Mouse (Mus musculus) cerebellum, postnatal 36 days (tissue): ENCODE results near the gene Lcp2.

ENCODE experiments used
- DNase-seq, 2 experiments: peaks; one replicate each; pipeline ENCODE4 v3.0.0; 2021 to 2022; ENCODE audit warnings: mixed read lengths in 2 of 2

Gene Lcp2

DNA sequence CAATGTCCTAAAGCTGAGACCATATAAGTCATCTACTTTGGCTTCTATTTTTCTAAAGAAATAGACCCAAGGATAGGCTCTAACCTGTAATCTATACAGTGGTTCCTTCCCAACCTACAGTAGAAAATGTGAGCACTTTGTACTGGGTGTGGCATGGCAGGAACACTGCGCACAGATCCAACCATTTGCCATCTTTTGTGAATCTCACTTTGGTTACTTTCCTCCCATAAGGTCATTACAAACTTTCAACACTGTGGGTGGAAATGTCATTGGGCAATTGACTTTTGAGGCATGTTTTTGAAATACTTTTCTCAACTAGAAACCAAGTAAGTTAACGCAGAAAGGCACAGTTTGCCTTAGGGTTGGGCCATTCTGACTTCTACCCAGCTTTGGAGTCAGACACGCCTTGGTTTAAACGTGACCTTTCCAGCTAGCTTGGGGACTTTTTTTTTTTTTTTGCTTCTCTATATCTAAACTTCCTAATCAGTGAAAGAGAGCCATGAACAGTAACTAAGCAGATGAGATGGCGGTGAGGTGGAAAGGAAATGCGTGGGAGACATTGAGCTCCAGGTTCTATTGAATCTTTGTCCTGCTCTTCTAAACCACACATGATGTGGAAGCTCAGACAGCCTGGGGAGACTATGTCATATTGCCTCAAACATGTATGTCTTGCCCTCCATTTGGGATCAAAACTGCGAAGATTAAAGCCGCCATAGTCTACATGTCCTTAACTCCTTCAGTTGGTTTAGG lies 1.8 kb downstream of the Lcp2 start:
- no peak for DNase-seq

DNA sequence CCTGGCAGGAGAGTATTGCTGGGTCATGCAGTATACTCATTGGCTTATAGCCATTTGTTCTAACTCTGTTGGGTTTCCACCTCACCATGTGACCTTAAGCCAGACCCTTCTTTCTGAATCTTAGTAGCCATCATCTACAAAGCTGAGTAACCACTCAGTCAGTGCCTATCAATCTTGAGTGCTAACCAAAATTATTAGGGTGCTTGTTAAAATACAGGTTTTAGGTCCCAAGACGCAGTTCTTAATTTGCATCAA lies 2.3 kb downstream of the Lcp2 start:
- no peak for DNase-seq

DNA sequence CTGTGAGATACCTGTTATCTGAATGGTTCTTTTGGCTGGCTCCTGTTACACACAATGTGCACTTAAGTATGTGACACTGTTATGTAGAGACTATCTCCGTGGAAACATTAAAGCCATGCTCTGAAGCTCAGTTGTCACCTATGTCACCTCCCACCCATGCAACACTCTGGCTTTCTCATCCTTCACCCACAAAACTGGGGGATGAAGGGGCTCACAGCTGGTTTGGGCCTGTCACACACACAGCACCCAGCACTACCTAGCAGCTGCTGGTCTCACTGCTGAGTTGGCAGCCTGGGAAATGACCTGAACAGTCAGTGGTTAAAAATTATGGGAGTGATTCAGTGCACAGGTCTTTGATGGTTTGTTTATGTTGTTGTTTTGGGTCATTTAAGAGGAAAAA lies 3.3 kb downstream of the Lcp2 start:
- DNase-seq: no peak

- no peak for DNase-seq
Measured at GRCm38 (mm10) chr11:34050643-34051042, 3.9 kb downstream of the Lcp2 start.

DNA sequence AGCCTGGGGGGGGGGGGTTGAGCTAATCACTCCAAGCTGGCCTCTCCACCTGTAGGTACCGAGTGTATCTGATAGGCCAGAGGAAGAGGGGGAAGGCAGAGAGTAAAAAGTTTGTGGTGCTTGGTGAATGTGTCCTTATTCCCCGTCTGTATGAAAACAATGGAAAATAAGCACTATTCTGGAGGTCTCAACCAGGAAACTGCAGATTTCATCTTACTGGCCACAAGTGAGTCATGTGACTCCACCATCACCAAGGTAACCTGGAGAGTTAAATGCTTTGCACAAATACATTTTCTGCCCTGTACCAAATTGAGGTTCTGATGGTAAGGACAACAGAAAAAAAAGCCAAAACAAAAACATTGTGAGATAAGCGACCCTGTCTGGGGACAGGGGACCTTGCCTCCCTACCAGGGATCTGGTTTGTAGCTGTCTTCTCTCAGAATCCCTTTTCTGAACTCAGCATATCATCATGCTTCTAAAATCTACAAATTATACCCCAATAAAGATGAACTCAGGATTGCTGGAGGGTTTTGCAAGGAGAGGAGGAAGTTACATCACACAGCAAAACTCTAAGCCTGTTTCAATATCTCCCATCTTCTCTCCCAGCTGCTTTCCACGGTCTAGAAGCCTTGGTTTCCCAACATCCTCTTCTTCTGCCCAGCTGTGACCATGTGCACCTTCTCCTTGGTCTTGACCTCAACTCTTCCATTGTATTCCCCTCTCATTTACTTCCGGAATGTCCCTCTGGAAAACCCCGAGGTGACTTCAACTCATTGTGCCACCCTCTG lies 6.5 kb downstream of the Lcp2 start:
- DNase-seq: no peak

- DNase-seq: no peak
Measured at GRCm38 (mm10) chr11:34054031-34054727, 7.5 kb downstream of the Lcp2 start.

- no peak for DNase-seq
Measured at GRCm38 (mm10) chr11:34056715-34057114, 10.0 kb downstream of the Lcp2 start.

DNA sequence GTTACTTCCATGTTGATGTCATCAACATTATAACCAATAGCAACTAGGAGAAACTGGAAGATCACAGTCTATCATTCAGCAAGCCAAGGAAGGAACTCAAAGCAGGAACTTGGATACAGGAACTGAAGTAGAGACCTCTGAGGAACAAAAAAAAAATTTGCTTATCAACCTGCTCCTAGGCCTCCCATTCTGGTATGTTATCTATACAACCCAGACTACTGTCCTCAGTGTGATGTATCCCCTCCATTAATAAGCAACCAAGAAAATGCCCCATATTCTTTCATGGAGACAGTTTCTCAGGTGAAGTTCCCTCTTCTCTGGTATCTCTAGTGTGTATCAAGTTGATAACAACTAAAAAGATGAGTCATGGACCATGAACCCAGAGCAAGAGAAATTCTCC lies 11.6 kb downstream of the Lcp2 start:
- no peak for DNase-seq

DNA sequence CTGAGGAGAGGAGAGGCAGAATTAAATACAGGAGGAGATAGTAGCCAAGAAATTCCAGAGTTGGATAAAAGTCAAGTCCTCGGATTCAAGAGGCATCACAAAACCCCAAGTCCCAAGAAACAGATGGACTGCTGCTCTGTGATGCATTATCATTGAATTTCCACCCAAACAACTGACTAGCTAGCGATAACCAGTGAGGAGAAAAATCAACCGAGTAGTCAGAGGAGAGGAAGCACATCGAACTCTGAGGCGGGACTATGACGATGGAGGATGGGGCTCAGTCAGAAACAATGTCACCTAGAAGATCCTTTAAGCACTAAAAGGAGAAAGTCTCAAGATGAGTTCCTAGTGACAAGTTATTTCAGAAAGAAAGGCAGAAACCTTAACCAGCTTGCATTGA lies 12.2 kb downstream of the Lcp2 start:
- DNase-seq: no peak

DNA sequence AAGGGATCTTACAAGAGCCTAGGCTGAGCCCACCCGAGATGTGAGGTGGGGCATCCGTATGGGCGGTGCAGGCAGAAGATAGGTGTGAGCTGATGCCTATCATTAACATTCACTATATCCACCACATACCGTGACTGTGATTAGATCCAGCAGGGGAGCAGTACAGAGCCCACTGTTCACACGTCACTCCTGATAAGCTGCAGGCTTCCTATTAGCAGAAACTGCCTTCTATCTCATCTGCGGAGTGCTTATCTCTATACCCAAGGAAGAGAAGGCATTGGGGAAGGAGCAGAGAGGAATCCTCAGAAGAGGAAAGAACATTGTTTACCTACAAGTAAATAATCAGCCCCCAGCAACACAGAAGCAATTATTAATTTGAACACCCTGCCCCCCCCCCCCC lies 15.0 kb downstream of the Lcp2 start:
- no peak for DNase-seq

DNA sequence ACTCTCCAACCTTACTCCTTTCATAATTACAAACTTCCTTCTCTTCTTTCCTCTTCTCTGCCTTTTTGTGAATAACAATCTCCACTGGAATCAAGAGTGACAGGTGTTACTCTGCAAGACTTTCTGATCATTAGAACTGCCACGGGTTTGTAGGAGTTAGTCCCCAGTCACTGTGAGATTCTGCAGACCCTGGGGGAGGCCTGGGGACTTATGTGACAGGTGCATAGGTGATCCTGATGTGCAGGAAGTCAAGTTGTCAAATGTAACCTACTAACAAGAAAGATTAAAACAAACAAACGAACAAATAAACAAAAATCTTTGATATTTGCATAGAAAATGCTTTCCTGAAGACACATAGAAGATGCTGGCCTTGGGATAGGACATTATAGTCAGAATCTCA lies 16.5 kb downstream of the Lcp2 start:
- no peak for DNase-seq

- no peak for DNase-seq
Measured at GRCm38 (mm10) chr11:34063702-34064485, 17.2 kb downstream of the Lcp2 start.

DNA sequence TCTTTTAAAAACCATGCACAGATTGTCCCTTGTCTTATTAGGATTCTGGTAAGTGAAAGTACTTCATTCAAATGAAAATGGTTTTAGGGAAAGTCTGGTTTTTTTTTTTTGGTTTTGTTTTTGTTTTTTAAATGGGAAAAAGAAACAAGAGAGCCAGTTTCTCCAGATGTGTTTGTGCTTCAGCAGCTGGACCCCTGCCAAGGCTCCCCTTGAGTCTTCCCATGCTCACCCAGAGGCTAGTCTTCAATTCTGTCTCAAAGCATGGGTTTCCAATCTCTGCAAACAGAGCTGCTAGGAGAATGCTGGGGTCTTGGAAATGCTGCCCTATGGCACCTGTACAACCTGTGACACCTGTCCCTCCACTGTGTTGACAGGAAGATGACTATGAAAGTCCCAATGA lies 23.9 kb downstream of the Lcp2 start:
- DNase-seq: no peak

GRCm38 (mm10) chr11:34072309-34072708 lies 25.6 kb downstream of the Lcp2 start:
- no peak for DNase-seq

DNA sequence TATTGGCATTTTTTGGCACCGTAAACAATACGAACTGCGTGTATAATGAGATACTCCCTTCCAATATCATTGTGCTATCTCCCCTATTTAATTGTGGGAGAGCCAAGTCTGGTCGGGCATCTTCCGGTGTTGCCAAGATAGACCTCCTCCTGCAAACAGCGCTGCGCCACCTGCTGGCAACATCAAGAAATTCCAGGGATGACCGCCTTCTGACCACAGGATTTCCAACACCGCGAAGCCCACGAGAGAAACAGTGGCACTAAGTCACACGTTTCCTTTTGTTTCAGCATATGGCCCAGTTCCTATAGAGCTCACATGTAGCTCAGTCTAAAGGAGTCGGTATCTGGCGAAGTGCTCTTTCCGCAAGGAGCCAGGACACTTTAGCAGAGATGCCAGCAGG lies 27.1 kb downstream of the Lcp2 start:
- DNase-seq: peak; percentile 56 to 59

DNA sequence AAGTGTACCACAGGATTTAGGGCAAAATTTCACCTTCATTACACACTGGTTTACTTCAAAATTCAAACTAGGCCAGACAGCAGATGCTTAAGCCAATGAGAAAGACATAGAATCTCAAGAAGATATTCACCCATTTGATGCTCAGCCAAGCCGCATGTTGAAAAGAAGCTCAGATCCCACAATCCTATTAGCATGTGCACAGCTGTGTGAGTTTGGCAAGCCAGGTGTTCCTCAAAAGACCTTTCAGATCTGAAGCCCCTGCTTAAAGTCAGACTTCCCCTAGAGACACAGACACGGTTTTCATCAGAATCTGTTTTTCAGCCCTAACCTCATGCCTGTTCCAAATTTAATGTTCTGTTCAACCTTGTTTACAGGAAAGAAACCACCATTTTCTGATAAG lies 31.1 kb downstream of the Lcp2 start:
- DNase-seq: no peak

DNA sequence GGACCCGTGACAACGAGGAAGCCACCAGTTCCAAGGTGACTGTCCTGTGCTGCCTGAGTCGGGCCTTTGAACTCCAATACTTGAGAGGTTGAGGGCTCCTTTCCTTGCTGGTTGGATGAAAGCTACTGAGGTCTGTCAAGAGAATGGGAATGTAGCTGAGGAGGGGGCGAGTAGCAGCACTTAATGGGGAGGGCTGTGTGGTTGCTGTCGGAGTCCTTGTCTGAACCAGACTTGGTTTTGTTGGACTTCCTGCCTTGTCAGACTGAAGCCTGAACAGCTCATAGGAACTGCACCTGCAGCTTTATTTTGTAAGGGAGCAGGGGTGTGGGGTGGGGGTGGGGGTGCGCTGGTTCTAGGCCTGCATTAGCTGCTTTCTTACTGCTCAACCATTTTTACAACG lies 31.9 kb downstream of the Lcp2 start:
- no peak for DNase-seq

GRCm38 (mm10) chr11:34079542-34080464 lies 33.1 kb downstream of the Lcp2 start:
- no peak for DNase-seq

DNA sequence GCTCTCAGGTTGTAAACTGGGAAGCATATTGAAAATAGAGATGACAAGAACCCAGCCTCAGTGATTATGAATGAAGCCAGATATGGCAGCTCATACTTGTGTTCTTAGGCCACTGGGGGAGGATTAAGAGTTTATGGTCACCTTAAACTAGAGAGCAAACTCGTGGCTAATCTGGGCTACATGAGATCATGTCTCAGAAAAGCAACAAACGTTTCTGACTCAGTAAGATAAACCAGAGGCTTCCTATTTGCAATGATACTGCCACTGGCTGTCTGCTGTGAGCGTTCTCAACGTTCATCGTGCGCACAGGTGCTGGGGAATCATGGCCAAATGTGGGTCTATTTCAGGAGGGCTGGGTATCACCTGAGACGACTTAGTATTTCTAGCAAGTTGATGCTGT lies 37.1 kb downstream of the Lcp2 start:
- no peak for DNase-seq

DNA sequence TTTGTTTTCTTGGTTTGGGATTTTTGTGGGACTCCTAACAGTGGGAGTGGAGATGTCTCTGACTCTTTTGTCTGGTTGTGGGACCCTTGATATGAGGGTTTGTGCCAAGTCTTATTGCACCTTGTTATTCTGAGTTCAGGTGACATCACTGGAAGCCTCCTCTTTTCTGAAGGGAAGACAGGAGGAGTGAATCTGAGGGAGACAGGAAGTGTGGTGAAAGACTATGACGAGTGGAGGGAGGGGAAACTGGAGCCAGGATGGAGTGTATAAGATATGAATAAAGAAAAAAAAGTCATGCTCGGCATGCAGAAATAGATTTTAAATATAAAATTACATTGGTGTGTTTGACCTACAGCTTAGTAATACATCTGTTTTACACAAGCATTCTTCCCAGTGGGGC lies 37.9 kb downstream of the Lcp2 start:
- no peak for DNase-seq

DNA sequence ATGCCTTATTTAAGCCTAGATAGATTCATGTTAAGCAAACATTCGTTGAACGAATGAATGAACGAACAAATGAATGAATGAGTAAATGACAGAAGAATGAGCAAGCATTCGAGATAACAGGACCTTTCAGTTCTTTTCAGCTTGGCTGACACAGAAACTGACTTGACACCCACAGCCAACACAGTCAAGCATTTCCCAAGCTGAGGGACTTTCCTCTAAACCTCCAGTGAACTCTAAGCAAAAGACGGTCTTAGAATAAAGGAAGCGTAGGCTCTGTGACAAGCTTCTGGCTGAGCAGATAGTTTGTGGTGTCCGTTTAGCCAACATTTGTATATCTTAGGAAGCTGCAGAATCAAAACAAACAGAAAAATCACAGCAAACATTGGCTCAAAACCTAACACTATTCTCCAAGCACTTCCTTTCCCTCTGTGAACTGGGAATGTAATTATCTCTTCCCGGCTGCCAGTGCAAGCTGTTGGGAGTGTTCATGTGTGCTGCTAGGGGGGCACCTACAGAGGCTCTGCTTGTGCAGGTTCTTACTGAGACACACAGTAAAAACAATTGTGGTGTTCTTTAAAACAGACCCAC lies 39.5 kb downstream of the Lcp2 start:
- DNase-seq: no peak

DNA sequence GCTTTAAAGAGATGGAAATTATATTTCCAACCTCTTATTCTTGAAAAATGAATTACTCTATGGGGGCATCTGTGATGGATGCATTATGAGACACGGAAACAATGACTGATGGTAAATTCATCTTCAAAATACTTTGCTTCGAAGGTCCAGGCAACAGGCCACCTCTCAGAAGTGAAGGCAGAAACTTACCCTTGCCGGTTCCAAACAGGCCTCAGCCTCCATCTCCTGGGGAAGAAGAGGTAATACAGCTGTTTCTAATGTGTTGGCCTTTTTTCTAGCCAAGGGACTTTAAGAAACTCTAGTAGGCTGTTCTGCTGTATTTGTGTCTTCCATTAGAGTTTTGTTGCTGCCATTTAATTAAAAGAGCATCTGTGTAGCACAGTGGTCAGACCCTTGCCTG lies 40.3 kb downstream of the Lcp2 start:
- DNase-seq: no peak
